In the genomic region with DNA sequence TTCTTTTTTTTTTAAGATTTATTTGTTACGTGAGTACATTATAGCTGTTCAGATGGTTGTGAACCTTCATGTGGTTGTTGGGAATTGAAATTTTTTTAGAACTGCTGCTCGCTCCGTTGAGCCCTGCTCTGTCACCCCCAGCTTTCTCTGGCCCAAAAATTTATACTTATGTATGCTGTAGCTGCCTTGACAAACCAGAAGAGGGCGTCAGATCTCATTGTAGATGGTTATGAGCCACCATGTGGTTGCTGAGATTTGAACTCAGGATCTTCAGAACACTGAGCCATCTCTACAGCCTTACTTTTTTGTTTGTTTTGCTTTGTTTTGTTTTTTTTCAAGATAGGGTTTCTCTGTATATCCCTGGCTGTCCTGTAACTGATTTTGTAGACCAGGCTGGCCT, we compare ENCODE assay signal across 10 mouse cellular contexts.
"Had no signal": no experiment of that assay in that cellular context is flagged by ENCODE, and none has a peak within 500 bp of the region (broad histone marks: within the 10 kb centered on the region; RNA-seq: fewer than 3 reads in every experiment).

No protein-coding gene starts in this region.

- H3K9me3 ChIP-seq: limb, embryonic 15.5 days; liver, embryonic 13.5 days; midbrain, embryonic 12.5 days; stomach, embryonic 15.5 days had no signal

- DNase-seq: kidney, adult 9 months; kidney, postnatal 36 days; liver, embryonic 13.5 days; lung, adult 18-20 months; right cerebral cortex, postnatal 14 days had no signal

- H3K9ac ChIP-seq: limb, embryonic 15.5 days; liver, embryonic 13.5 days; midbrain, embryonic 12.5 days; stomach, embryonic 15.5 days had no signal

- H3K27me3 ChIP-seq: limb, embryonic 15.5 days; liver, embryonic 13.5 days; midbrain, embryonic 12.5 days; stomach, embryonic 15.5 days had no signal

- H3K27ac ChIP-seq: kidney, postnatal 0 days; limb, embryonic 15.5 days; liver, embryonic 13.5 days; midbrain, embryonic 12.5 days; stomach, embryonic 15.5 days had no signal

- ATAC-seq: midbrain, embryonic 16.5 days had no signal

- H3K4me1 ChIP-seq: limb, embryonic 15.5 days; liver, embryonic 13.5 days; midbrain, embryonic 12.5 days; stomach, embryonic 15.5 days had no signal

- H3K4me3 ChIP-seq: limb, embryonic 15.5 days; liver, embryonic 13.5 days; midbrain, embryonic 12.5 days; stomach, embryonic 15.5 days had no signal

- H3K4me2 ChIP-seq: limb, embryonic 15.5 days; liver, embryonic 13.5 days; midbrain, embryonic 12.5 days; stomach, embryonic 15.5 days had no signal
